Mouse (Mus musculus): Measurements from ENCODE around the gene Ptcd1.
"Not testable (repeated sequence)": the region's sequence is repeated elsewhere in the genome, so short reads cannot be mapped to it uniquely, and the experiment has no call there.

Ptcd1 gene

DNA sequence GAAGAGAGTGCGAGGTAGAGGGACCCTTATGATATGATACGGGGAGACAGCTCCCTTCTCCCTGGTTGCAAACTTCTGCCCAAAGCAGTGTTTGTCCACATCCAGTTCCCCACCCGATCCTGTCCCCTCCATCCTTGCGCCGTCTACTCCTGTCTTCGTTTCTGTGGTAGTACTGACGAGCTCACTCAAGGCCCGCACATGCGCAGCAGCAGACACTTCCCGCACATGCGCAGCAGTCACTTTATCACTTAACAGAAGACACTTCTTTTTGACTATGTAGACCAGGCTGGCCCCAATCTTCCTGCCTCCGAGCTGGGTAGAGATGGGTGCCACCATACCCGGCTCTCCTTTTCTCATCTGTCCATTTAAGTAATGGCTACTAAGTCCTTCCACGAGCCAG lies 5.5 kb downstream of the Ptcd1 start:
- DNase-seq, result no peak

- no peak for DNase-seq
Observed at GRCm38 (mm10) chr5:145152690-145153089, 14.2 kb downstream of the Ptcd1 start.

DNA sequence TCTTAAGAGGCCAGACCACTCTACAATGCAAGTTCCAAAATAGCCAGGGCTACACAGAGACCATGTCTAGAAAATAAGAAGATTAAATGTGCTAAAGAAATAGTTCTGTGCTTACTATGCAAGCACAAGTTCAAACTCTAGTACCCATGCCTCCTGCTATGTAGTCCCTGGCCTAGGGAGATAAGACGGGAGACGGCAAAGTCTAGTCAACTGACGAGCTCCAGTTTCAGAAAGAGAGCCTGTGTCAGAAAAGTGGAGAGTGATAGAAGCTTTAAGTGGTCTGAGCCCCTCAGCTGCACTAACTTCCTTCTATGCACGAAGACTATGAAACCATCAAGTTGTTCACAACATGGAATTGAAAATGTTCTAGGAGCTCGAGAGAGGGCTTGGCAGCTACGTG lies 17.6 kb downstream of the Ptcd1 start:
- no peak for DNase-seq

GRCm38 (mm10) chr5:145147748-145148147 lies 19.2 kb downstream of the Ptcd1 start:
- DNase-seq, result no peak

- DNase-seq, result no peak
Observed at GRCm38 (mm10) chr5:145140611-145141010, 26.3 kb downstream of the Ptcd1 start.

- peak; percentile 96 for DNase-seq
Observed at GRCm38 (mm10) chr5:145139571-145140519, 27.1 kb downstream of the Ptcd1 start, which contains the start of the genes Pdap1 and Bud31. Pdap1 (minus strand) TSS chr5:145140238. Bud31 (plus strand) TSS chr5:145140362.

GRCm38 (mm10) chr5:145138836-145139235 lies 28.1 kb downstream of the Ptcd1 start:
- no peak for DNase-seq

DNA sequence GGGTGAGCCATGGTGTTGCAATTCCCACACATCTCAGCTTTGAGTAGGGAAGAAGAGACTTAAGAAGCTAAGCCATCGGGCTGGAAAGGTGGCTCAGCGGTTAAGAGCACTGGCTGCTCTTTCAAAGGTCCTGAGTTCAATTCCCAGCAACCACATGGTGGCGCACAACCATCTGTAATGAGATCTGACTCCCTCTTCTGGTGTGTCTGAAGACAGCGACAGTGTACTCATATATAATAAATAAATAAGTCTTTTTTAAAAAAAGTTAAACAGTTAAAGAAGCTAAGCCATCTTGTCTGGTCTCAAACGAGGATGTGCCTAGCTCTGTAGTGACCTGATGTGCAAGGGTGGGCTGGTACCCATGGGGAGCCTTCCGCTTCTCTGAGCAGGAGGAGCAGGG lies 33.6 kb downstream of the Ptcd1 start:
- DNase-seq, result not testable (repeated sequence)

DNA sequence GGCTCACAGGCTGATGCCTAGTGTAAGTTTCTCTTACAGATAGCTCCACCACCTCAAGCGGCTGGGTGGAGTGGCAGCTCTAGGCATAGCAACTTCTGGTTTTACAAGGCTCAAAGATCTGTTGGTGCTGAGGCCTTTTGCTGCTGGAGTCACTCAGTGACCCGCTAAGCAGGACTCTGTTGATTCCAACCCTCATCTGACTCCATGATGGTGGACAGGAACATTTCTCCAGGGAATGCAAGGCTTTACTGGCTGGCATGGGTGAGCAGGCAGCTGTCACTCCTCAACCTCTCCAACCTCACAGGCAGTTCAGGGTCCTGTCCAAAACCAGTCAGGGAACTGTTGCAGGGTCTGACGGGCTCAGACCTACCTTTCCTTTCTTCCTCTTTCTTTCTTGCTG lies 35.9 kb downstream of the Ptcd1 start:
- no peak for DNase-seq

DNA sequence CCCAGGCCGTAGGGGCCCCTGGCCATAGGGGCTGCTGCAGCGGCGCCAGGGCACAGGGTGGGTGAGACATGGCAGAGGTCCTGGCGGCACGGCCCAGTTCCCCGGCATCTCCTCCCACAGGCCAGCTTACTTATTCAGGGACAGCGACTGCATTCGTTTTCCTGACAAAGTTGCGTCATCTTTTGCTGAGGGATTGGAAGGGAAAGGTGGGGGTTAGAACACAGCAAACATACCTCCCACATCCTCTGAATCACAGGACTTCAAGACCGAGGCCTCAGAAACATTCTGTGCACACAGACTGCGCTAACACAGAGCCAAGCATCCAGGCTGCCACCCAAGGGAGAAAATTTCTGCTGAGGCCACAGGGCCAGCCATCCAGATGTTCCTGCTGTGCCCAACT lies 36.7 kb downstream of the Ptcd1 start:
- no peak for DNase-seq

GRCm38 (mm10) chr5:145129773-145130172 lies 37.1 kb downstream of the Ptcd1 start:
- DNase-seq, result not testable (repeated sequence)

- DNase-seq, result no peak
Observed at GRCm38 (mm10) chr5:145129124-145129523, 37.8 kb downstream of the Ptcd1 start.

DNA sequence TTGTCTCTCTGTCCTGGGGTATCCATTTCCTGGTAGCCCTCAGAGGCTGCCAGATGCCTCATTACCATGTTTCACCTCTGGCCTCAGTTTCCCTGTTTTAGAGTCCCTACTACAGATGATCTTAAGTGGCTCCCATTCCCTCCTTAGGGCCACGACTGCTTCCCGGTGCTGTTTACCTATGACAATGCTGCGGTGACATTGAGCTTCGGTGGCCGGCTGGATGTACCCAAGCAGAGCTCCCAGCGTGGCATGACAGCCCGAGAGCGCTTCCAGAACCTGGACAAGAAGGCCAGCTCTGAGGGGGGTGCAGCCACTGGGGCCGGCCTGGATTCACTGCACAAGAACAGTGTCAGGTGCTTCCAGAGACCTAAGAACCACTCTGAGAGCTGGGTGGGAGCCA lies 40.3 kb downstream of the Ptcd1 start:
- DNase-seq, result no peak

DNA sequence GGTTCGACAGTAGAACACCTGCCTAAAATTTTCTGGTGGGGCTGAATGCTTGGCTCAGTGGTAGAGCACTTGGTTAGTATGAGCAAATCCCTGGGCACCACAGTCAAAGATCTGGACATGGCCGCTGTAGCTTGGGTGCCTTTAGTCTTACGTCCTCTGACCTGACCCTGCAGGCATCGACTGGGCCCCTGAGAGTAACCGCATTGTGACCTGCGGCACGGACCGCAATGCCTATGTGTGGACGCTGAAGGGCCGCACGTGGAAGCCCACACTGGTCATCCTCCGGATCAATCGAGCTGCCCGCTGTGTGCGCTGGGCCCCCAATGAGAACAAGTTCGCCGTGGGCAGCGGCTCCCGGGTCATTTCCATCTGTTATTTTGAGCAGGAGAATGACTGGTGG lies 43.5 kb downstream of the Ptcd1 start:
- no peak for DNase-seq

GRCm38 (mm10) chr5:145120921-145121320 lies 46.0 kb downstream of the Ptcd1 start:
- no peak for DNase-seq

GRCm38 (mm10) chr5:145119385-145119784 lies 47.5 kb downstream of the Ptcd1 start:
- DNase-seq, result peak; percentile 40

- DNase-seq, result no peak
Observed at GRCm38 (mm10) chr5:145118461-145118860, 48.4 kb downstream of the Ptcd1 start.

- DNase-seq, result peak; percentile 39
Observed at GRCm38 (mm10) chr5:145118005-145118404, 48.9 kb downstream of the Ptcd1 start.

DNA sequence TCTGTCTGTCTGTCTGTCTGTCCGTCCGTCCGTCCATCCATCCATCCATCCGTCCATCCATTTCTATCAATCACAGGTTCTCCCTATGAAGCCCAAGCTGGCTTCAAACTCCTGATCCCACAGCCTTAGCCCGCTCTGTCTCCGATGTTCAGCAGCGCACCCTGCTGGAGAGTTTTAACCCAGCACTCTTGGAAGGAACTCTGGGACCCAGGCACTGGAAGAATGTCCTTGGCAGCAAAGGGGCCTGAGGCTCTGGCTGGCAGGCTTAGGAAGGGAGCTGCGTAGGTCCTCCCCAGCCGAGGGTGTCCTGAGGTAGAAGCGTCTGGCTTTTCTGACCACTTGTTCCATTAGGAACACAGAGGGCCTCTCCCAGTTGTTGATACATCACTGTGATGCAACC lies 50.0 kb downstream of the Ptcd1 start:
- DNase-seq, result peak; percentile 86

DNA sequence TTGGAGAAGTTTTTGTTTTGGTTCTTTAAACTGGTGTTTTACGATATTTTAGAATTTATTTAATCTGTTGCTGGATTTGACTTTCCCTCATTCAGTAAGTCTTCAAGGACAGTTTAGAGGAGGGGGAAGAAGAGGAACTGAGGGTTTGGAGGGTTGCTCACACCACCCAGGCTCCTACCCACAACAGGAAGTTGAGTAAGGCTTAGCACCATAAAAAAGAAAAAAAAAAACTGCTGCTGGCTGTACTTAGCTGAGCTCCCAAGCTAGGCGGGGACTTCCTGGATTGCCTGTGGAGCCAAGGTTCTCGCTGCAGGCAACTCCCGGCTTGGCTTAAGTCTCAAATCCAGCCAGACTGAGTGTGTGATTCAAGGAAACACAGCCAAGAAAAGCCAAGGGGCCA lies 50.6 kb downstream of the Ptcd1 start:
- peak; percentile 91 for DNase-seq

DNA sequence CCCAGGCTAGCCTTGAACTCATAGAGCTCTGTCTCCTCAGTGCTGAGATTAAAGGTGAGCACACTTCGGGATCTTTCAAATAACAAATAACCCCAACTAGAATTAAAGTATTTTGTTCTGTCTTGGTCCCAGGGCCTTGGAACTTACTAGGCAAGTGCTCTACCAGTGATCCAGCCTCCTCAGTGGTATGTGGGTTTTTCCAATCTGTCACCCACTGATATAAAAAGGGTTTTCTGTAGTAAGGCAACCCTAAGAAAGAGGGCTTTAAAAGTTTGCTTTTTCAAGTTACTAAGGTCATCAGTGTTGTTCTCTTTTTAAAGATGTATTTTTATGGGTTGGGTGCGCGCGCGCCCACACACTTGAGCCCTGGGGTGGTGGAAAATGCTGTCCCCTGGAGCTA lies 51.2 kb downstream of the Ptcd1 start:
- no peak for DNase-seq

GRCm38 (mm10) chr5:145114606-145115473 lies 52.1 kb downstream of the Ptcd1 start:
- DNase-seq, result peak; percentile 78

DNA sequence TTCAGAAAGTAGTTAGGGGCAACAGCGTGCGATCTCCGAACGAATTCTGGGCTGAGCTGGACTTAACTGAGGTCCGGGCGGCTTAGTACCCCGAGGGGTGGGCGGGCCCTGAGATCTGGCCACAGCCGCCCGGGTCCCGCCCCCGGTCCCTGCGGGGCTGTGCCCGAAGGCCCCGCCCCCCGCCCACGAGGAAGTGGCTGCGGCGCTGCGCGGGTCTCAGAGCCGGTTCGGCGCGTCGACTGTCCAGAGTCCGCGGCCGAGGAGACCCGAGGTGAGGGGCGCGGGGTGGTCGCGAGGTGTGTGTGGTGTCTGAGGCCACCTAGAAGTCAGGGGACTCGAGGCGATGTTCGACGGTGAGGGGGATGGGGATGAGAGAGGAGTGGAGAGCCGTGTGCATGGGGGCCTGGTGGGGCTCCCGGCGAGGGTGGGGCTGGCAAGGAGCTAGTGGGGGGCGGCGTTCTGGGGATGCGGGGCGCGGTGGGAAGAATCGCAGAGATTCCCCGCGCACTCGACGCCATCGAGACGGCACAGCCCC lies 52.8 kb downstream of the Ptcd1 start, which contains the start of gene Arpc1b:
TSS of gene Arpc1b (plus strand) at position 145 of the 535 bp plus-strand sequence.
- peak; percentile 87 for DNase-seq

All from lung, postnatal 36 days (tissue).